Mouse (Mus musculus) megakaryocyte, embryonic 14.5 days (primary cell): ENCODE results near the gene Yif1a. TPM values are rescaled to one million over a fixed set of nuclear protein-coding genes. Genes with fewer than 3 reads are reported as not detected.

Experiments used
- H3K27me3 ChIP-seq: replicated peaks from 2 replicates; pipeline ENCODE3; 2012; ENCODE audit warnings: inconsistent platforms
- H3K36me3 ChIP-seq: replicated peaks from 2 replicates; pipeline ENCODE3; 2012; ENCODE audit warnings: low read length, inconsistent platforms, mixed read lengths
- H3K4me1 ChIP-seq: 2 replicates; pipeline ENCODE4 v1.6.1; 2012; ENCODE audit warnings: inconsistent platforms
- H3K4me3 ChIP-seq: replicated peaks from 2 replicates; pipeline ENCODE3; 2012; ENCODE audit warnings: moderate library complexity, mild to moderate bottlenecking, inconsistent platforms
- H3K9me3 ChIP-seq: 2 replicates; pipeline ENCODE4 v1.6.1; 2012; ENCODE audit warnings: inconsistent platforms
- FLI1 ChIP-seq: IDR thresholded peaks from 2 replicates; pipeline ENCODE4 v1.6.1; 2012; ENCODE audit warnings: low read length, inconsistent platforms, mixed read lengths
- GATA1 ChIP-seq: IDR thresholded peaks from 3 replicates; pipeline ENCODE4 v1.6.1; 2012; ENCODE audit warnings: mixed read lengths, low read length, inconsistent platforms, borderline replicate concordance
- polyA plus RNA-seq: library from polyadenylated mRNA; stranded (reverse); fragments of >175 nt; gene quantifications from 2 replicates; pipeline ENCODE4 v1.2.3, GENCODE M21; 2012; ENCODE audit warnings: low replicate concordance; ENCODE audit not compliant: insufficient read depth

The Yif1a gene
- polyA plus RNA-seq, 1 experiment: 25.6 TPM

- peak overlapping the region; percentile 95 for H3K4me3 ChIP-seq
- H3K27me3 ChIP-seq: peaks cover 41% of the 10 kb centered on the region
- H3K4me1 ChIP-seq: peaks cover 25% of the 10 kb centered on the region
- TF ChIP-seq FLI1 (no peak), GATA1 (no peak)
- no peaks in the 10 kb centered on the region for H3K9me3 ChIP-seq
- H3K36me3 ChIP-seq: peaks cover 7% of the 10 kb centered on the region
Observed at GRCm38 (mm10) chr19:5117494-5118383, 29.4 kb downstream of the Yif1a start.

DNA sequence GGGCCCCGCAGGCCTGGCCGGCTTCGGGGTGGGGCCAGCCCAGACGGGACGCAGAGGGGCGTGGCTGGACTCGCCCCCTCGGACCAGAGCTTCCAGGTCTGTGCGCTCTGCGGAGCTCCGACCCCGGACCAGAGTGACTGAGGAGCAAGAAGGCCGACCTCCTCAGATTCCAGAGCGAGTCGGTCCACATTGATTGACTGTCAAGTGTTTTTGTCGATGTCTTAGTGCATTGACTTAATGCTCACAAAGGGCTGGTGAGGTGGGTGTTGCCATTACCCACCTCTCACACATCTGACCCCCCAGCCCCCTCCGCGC lies 30.0 kb downstream of the Yif1a start, which contains the start of gene Klc2:
Gene Klc2, minus strand, starts transcription at position 177 of the 315 bp plus-strand sequence.
- Histone ChIP-seq H3K9me3 (no peaks in the 10 kb centered on the region), H3K36me3 (peaks cover 6% of the 10 kb centered on the region), H3K27me3 (peaks cover 44% of the 10 kb centered on the region), H3K4me1 (peaks cover 27% of the 10 kb centered on the region), H3K4me3 (peak within 1 kb of the TSS; percentile 95)
- TF ChIP-seq GATA1: no peak
- no peak for TF ChIP-seq FLI1

DNA sequence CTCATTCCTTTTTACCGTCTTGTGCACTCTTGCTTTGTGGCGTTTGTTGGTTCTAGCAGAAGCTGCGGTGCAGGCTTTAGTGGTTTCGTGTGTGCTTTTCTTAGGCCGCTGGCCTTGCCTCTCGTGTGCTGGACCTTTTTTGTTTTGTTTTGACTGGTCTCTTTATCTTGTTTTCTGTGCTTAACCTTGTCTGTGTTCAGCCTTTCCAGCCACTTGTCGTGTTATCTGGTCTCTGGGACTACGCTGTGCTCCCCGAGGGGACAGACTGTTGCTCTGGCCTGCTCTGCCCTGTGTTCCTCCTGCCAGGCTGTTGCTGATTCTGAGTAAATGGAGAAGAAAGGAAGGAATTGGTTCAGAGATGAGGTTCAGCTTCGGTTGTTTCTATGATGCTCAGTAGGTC lies 34.2 kb downstream of the Yif1a start:
- peaks cover 24% of the 10 kb centered on the region for H3K4me1 ChIP-seq
- H3K36me3 ChIP-seq: no peaks in the 10 kb centered on the region
- H3K4me3 ChIP-seq: no peak overlapping the region
- H3K9me3 ChIP-seq: no peaks in the 10 kb centered on the region
- TF ChIP-seq FLI1: no peak
- TF ChIP-seq GATA1: no peak
- peaks cover 59% of the 10 kb centered on the region for H3K27me3 ChIP-seq

GRCm38 (mm10) chr19:5123241-5123640 lies 34.9 kb downstream of the Yif1a start:
- H3K4me3 ChIP-seq: no peak overlapping the region
- peaks cover 60% of the 10 kb centered on the region for H3K27me3 ChIP-seq
- TF ChIP-seq FLI1 (no peak), GATA1 (no peak)

DNA sequence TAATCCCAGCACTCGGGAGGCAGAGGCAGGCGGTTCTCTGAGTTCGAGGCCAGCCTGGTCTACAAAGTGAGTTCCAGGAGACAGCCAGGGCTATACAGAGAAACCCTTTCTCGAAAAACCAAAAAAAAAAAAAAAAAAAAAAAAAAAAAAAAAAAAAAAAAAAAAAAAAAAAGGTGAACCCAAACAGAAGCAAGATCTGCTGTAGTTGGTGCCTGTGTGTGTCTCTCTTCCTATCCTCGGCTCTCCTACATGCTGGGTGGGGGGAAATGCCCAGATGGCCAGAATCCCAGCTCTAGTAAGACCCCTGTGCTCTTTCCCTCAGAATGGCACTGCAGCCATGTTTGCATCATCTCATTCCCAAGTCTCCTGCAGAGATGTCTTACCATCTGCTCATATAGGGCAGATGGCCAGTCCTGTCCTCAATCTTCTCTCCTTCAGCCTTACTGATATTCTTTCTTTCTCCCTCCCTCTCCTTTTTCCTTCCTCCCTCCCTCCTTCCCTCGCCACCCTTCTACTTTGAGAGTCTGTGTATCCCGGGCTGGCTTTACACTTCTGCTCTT lies 35.8 kb downstream of the Yif1a start:
- H3K27me3 ChIP-seq: peaks cover 56% of the 10 kb centered on the region
- H3K36me3 ChIP-seq: no peaks in the 10 kb centered on the region
- peaks cover 12% of the 10 kb centered on the region for H3K4me1 ChIP-seq
- TF ChIP-seq GATA1 (no peak), FLI1 (no peak)
- H3K4me3 ChIP-seq: no peak overlapping the region
- H3K9me3 ChIP-seq: no peaks in the 10 kb centered on the region

More at GRCm38 (mm10) chr19:5123241-5123640, 34.9 kb downstream of the Yif1a start:
- Histone ChIP-seq H3K9me3 (no peaks in the 10 kb centered on the region), H3K4me1 (peaks cover 19% of the 10 kb centered on the region), H3K36me3 (no peaks in the 10 kb centered on the region)

DNA sequence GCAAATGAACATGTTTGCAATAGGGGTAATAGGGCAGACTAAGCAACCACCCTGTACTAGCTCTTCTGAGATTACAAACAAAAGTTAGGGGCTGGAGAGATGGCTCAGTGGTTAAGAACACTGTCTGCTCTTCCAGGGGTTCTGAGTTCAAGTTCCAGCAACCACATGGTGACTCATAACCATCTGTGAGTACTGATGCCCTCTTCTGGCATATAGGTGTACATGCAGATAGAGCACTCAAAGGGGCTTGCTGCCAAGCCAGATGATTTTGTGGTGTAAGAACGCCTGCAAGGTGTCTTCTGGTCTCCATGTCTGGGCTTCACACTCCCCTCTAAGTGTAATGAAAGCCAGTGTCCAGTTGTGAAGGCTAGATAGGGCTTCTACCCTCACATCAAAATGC lies 41.4 kb downstream of the Yif1a start:
- no peak for TF ChIP-seq FLI1
- TF ChIP-seq GATA1: no peak
- H3K36me3 ChIP-seq: peaks cover 22% of the 10 kb centered on the region
- H3K9me3 ChIP-seq: no peaks in the 10 kb centered on the region
- peaks cover 24% of the 10 kb centered on the region for H3K27me3 ChIP-seq
- no peak overlapping the region for H3K4me3 ChIP-seq
- peaks cover 21% of the 10 kb centered on the region for H3K4me1 ChIP-seq

- no peak for TF ChIP-seq GATA1
- no peak for TF ChIP-seq FLI1
- Histone ChIP-seq H3K27me3 (peaks cover 19% of the 10 kb centered on the region), H3K36me3 (peaks cover 37% of the 10 kb centered on the region), H3K4me3 (no peak overlapping the region), H3K9me3 (no peaks in the 10 kb centered on the region), H3K4me1 (peaks cover 21% of the 10 kb centered on the region)
Observed at GRCm38 (mm10) chr19:5131237-5131636, 42.9 kb downstream of the Yif1a start.

- Histone ChIP-seq H3K36me3 (peaks cover 99% of the 10 kb centered on the region), H3K27me3 (no peaks in the 10 kb centered on the region), H3K9me3 (no peaks in the 10 kb centered on the region), H3K4me1 (no peaks in the 10 kb centered on the region), H3K4me3 (no peak overlapping the region)
- TF ChIP-seq FLI1 (no peak), GATA1 (no peak)
Observed at GRCm38 (mm10) chr19:5139640-5140039, 51.3 kb downstream of the Yif1a start.

Other genes with a start within 250 kb of the Yif1a start
- gene Ccs, start 249.2 kb upstream of the Yif1a start, polyA plus RNA-seq: 108 and 160 TPM in 2 replicates
- not detected in 2 replicates for gene Ccdc87, start 249.2 kb upstream of the Yif1a start, polyA plus RNA-seq
- gene Ctsf, start 233.4 kb upstream of the Yif1a start, polyA plus RNA-seq: 7.3 TPM in 1 of 2 replicates, not detected in the other
- gene Actn3, start 210.6 kb upstream of the Yif1a start, polyA plus RNA-seq: 0.06 TPM in 1 of 2 replicates, not detected in the other
- gene Zdhhc24, start 209.9 kb upstream of the Yif1a start, polyA plus RNA-seq: 1.7 and 9.4 TPM in 2 replicates
- gene Bbs1, start 181.9 kb upstream of the Yif1a start, polyA plus RNA-seq: 0.62 TPM in 1 of 2 replicates, not detected in the other
- gene Dpp3, start 160.3 kb upstream of the Yif1a start, polyA plus RNA-seq: 67.2 and 71.4 TPM in 2 replicates
- 0.10 TPM in 1 of 2 replicates, not detected in the other for gene Peli3, start 145.4 kb upstream of the Yif1a start, polyA plus RNA-seq
- gene Mrpl11, start 126.4 kb upstream of the Yif1a start, polyA plus RNA-seq: 7.2 and 45.3 TPM in 2 replicates
- 1.1 TPM in 2 replicates for gene Npas4, start 98.2 kb upstream of the Yif1a start, polyA plus RNA-seq
- 0.58 and 0.94 TPM in 2 replicates for gene Slc29a2, start 64.7 kb upstream of the Yif1a start, polyA plus RNA-seq
- 1.3 and 2.0 TPM in 2 replicates for gene B4gat1, start 49.7 kb upstream of the Yif1a start, polyA plus RNA-seq
- not detected in 2 replicates for gene AC124502.3, start 49.6 kb upstream of the Yif1a start, polyA plus RNA-seq
- gene Brms1, start 47.2 kb upstream of the Yif1a start, polyA plus RNA-seq: 82.3 and 110 TPM in 2 replicates
- 0.47 TPM in 1 of 2 replicates, not detected in the other for gene Rin1, start 38.1 kb upstream of the Yif1a start, polyA plus RNA-seq
- gene Cd248, start 20.5 kb upstream of the Yif1a start, polyA plus RNA-seq: 0.74 and 1.3 TPM in 2 replicates
- gene Tmem151a, start 3.0 kb upstream of the Yif1a start, polyA plus RNA-seq: 0.32 TPM in 1 of 2 replicates, not detected in the other
- 4.9 and 13.6 TPM in 2 replicates for gene Cnih2, start 10.0 kb downstream of the Yif1a start, polyA plus RNA-seq
- gene Rab1b, start 18.5 kb downstream of the Yif1a start, polyA plus RNA-seq: 445 and 649 TPM in 2 replicates
- 12.7 and 17.2 TPM in 2 replicates for gene Klc2, start 30.0 kb downstream of the Yif1a start, polyA plus RNA-seq
- gene Pacs1, start 184.6 kb downstream of the Yif1a start, polyA plus RNA-seq: 40.2 and 130 TPM in 2 replicates
- 158 and 268 TPM in 2 replicates for gene Sf3b2, start 206.9 kb downstream of the Yif1a start, polyA plus RNA-seq
- not detected in 2 replicates for gene Gal3st3, start 209.8 kb downstream of the Yif1a start, polyA plus RNA-seq
- gene Catsper1, start 247.2 kb downstream of the Yif1a start, polyA plus RNA-seq: not detected in 2 replicates